Mouse (Mus musculus) small intestine, adult 10 weeks (tissue): ENCODE measurements around the gene Atxn7. TPM values are rescaled to one million over a fixed set of nuclear protein-coding genes. Genes with fewer than 3 reads are reported as not detected.

ENCODE experiments used
- polyA plus RNA-seq: library from polyadenylated mRNA; stranded (reverse); fragments of 350-450 nt; fragmentation: Illumina TruSeq; extraction: RNeasy Lipid Tissue Mini Kit (QIAGEN cat#74804); gene quantifications from one replicate; pipeline ENCODE4 v1.2.3, GENCODE M21; 2014; ENCODE audit warnings: low replicate concordance

Gene Atxn7
- polyA plus RNA-seq, result 36.0 TPM

DNA sequence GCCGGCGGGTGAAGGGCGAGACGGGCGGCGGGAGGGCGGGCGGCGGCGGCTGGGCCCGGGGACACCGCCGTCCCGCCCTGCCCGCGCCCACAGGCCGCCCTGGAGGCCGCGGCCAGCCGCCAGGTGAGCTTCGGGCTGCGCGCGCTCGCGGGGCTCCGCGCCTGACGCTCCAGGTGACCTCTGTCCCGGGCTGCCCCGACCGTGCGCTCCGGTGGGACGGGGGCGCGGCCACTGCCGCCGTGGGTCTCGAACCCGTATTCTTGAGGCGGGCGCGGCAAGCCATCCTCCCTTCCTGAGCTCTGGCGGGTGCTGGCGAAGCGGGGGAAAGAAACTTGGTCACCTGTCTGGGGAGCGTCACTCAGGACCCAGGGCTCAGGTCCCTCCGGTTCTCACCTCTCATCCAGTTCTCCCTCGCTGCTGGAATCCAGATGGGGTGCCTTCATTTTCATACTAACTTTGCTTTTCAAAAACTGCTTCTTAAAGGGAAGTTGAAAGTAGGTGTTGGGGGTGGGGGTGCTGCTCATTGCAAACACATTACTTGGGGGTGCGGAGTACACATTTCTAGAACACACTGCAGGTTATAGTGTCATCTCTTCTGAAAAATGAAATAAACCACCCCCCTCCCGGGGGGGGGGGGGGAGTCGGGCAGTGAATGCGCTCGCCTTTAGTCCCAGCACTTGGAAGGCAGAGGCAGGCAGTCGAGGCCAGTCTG lies at the start of gene Atxn7, which contains the start of gene Thoc7:
Gene Atxn7, plus strand, starts transcription at position 40 of the 712 bp plus-strand sequence.
Gene Thoc7, minus strand, starts transcription at position 452 of the 712 bp plus-strand sequence.

DNA sequence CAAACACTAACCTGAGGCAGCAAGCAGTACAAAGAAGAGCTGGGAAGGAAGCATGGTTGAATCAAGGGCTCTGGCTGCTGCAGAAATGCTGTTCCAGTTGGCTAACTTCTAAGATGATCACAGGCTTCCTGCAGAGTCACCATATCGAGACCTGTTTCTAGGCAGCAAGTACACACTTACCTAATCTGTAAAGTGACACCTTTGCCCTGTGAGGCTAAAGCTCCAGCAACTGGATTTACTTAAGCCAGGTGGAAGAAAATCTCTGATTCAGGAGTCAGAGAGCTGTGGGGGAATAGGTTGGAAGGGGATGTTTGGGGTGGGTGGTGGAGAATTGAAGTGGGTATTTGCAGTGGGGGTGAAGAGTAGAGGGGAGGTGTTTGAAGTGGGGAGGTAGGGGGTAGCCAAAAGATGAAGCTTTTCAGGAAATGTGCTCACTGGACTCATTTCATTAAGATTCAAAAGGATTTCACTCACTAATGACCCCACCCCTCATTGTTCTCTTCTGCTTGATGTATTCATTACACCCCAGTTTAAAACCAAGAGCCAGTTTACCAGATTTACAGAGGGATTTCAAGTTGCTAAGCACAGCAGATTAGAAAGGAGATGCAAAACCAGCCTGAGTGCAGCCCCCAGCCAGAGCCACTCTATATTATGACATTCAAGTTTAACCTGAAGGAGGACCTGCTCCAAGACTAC lies 46.7 kb upstream of the Atxn7 start, which contains the start of gene Gm281:
Gene Gm281, minus strand, starts transcription at position 92 of the 696 bp plus-strand sequence.

DNA sequence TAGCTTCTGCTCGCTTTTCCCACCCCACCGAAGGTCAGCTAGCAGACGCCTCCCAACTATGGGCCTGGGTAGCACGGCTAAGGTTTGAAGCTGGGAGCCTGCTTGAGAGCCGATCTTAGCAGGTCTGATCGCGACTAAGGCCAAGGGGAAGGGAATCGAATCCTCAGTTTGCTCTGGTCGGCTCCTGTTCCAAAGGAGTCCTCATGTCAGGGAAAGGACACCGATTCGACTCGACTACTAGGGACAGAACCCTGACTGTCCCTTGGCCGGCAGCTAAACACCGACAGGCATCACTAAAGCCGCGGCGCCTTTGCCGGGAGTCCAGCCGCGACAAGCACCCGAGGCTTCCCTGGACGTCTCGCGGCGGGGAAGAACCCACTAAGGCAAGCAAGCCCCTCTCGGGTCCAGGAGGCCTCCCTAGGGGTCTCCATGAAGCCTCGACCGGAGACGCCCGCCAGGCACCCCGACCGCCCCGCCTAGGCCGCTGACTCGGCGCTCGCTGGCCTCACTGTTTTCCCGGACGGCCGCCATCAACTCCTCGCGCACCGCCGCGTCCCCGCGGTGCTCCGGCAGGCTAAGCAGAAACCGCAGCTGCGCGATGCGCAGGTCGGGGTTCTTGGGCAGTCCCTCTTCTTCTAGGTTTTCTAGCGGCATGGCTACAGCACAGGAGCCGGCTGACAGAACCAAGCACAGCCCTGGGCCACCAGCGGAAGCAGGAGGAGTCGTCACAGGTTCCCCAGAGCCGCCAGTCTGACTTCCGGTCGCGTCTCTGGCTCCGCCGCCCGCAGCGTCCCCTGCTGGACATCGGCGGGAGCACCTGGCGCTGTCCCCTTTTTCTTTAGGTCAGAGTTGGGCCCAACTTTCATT lies 159.2 kb downstream of the Atxn7 start, which contains the start of gene Psmd6:
Gene Psmd6, minus strand, starts transcription at position 755 of the 867 bp plus-strand sequence.

Other genes starting within 250 kb of the Atxn7 start
- not detected for gene Gm281, start 47.0 kb upstream of the Atxn7 start, polyA plus RNA-seq
- 662 TPM for gene Thoc7, start 412 bp downstream of the Atxn7 start, polyA plus RNA-seq
- gene Psmd6, start 159.5 kb downstream of the Atxn7 start, polyA plus RNA-seq, result 125 TPM
- not detected for gene Olfr720, start 225.4 kb downstream of the Atxn7 start, polyA plus RNA-seq